Mouse (Mus musculus) retina, postnatal 7 days (tissue): ENCODE measurements around the gene Cadm4.
"Not testable (repeated sequence)": the region's sequence is repeated elsewhere in the genome, so short reads cannot be mapped to it uniquely, and the experiment has no call there.

Experiments
- DNase-seq: peaks from one replicate; pipeline ENCODE4 v3.0.0-alpha.2; 2012; ENCODE audit warnings: low read depth, low spot score

The Cadm4 gene

GRCm38 (mm10) chr7:24466835-24467234 is 15.0 kb upstream of the Cadm4 start:
- no peak for DNase-seq

- DNase-seq, result no peak
These were observed 13.9 kb upstream of the Cadm4 start for GRCm38 (mm10) chr7:24467886-24468285.

GRCm38 (mm10) chr7:24469126-24469525 is 12.7 kb upstream of the Cadm4 start:
- DNase-seq, result no peak

DNA sequence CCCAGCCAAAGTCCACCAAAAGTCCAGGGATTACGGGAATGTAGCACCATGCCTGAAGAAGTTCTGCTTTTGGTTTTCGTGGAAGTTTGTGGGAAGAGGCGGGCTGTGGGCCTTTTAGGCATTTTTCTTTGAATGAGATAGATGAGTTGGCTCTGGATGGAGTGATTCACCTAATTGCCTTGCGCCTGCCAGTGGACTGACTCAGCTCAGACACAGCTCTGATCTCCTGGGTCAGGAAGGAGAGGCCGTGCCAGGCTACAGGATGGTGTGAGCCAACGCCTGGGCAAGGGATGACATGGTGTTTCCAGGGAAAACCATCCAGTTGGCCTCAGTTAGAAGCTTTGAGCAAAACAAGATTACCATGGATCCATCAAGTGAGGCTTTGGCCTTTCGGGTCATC is 11.5 kb upstream of the Cadm4 start:
- DNase-seq, result no peak

DNA sequence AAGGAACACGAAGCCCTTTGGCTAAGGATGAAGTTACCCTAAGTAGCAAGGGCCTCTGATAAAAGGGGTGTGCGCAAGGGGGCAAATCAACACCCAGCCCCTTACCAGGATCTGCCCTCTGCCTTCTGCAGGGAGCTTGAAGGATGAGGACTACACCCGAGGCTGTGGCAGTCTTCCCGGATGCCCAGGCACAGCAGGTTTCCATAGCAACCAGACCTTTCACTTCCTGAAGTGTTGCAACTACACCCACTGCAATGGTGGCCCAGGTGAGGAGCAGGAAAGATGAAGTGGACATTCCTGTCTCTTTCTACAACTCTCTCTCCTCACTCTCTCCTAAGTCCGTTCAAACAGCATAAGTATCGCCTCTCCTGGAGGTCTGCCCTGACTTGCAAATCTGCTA is 9.4 kb upstream of the Cadm4 start:
- DNase-seq, result no peak

- DNase-seq, result no peak
These were observed 8.9 kb upstream of the Cadm4 start for GRCm38 (mm10) chr7:24472937-24473336.

DNA sequence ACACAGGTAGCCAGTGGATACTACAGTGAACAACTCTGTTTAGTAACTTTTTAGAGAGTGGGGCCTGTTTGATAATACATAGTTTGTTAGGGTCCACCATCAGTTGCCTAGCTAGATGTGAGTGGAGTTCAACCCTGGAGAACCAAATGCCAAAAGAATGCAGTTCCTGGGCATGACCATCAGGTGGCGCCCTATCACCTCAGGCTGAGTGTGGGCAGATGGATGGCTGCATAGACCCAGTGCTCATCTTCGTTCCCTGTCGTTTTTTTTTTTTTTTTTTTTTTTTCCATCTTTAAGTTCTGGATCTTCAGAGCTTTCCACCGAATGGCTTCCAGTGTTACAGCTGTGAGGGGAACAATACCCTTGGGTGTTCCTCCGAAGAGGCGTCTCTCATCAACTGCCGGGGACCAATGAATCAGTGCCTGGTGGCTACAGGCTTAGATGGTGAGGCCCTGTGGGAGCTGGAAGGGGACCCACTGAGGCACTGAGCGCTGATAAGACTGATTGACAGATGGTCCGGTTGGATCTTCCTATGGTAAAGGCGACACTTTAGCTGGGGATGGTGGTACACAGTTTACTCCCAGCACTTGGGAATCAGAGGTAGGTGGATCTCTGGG is 7.8 kb upstream of the Cadm4 start:
- peak; percentile 65 for DNase-seq

DNA sequence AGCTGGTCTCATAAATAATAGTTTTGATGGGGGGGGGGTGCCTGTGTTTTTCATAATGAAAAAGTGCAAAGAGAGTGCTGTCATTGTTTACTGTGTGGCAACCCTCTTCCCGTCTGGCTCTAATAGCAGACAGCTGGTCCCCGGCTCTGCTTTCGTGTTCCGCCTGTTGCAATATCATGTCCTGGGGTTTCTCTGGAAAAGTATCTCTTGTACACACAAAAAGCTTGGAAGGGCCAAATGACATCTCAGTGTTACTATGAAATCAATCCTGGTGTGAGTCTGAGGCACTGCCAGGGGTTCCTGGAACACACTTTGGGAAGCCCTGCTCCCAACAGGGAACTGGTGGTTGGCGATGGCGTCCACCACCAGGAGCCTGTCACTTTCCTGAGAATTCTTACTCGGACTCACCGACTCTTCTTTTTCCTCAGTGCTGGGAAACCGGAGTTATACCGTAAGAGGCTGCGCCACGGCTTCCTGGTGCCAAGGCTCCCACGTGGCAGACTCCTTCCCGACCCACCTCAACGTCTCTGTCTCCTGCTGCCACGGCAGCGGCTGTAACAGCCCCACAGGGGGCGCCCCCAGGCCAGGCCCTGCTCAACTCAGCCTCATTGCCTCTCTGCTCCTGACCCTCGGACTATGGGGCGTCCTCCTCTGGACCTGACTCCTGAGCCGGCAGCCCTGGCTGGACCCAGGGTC is 6.9 kb upstream of the Cadm4 start:
- no peak for DNase-seq

- DNase-seq, result no peak
These were observed 5.5 kb upstream of the Cadm4 start for GRCm38 (mm10) chr7:24476338-24476737.

- no peak for DNase-seq
These were observed 5.0 kb upstream of the Cadm4 start for GRCm38 (mm10) chr7:24476856-24477255.

DNA sequence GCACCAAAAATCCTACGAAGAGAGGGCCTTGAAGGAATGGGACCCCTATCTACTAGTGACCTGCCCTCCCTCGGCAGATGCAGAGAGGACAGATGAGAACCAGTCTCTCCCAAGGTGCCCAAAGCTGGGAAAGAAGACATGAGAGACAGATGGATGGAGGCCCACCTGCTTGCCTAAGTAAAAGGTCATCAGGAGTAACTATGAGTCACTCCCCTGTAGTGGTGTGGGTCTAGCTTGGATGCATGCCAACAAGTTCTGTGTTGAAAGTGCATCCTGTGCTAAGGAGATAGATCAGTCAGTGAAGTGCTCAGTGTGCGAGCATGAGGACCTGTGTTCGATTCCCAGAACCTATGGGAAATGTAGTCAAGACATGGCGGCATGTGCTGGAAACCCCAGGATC is 2.9 kb upstream of the Cadm4 start:
- no peak for DNase-seq

DNA sequence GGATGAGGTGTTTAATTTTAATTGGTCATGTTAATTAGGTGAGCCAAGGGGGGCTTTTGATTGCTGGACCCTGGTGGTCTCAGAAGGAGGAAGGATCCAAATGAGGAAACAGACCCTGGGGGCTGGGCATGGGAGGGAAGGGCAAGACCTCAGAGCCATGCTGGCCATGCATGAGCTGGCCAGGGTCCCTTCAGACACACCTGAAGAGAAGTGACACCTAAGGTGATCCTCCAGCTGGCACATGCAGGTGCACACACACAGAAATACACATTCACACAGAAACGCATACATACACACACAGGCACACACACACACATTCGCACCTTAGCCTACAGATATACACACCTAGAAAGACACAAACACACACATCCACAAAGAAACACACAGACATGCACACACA is 2.1 kb upstream of the Cadm4 start:
- DNase-seq, result no peak

- peak; percentile 70 for DNase-seq
These were observed 1.5 kb upstream of the Cadm4 start for GRCm38 (mm10) chr7:24480121-24480941.

DNA sequence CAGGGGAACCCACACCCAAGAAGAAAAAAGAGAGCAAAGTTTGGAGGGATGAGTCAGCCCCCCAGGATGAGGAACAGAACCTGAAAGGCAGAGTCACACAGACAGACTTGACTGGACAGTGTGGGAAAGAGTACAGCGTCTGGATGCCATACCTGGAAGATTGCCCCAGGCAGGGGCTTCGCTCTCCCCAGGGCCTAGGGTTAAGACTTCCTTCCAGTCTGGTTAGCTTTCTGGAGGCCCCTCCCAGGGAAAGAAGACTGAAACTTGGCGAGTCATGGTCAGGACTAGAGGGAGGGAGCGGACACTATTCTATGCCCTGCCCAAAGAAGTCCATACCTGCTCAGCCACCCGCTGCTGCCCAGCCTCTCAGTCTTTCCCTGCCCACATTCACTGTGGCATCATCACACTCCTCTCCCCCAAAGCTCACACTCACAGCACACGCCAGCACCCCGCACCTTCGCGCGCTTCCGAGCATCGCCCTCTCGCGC is 793 bp upstream of the Cadm4 start:
- no peak for DNase-seq

DNA sequence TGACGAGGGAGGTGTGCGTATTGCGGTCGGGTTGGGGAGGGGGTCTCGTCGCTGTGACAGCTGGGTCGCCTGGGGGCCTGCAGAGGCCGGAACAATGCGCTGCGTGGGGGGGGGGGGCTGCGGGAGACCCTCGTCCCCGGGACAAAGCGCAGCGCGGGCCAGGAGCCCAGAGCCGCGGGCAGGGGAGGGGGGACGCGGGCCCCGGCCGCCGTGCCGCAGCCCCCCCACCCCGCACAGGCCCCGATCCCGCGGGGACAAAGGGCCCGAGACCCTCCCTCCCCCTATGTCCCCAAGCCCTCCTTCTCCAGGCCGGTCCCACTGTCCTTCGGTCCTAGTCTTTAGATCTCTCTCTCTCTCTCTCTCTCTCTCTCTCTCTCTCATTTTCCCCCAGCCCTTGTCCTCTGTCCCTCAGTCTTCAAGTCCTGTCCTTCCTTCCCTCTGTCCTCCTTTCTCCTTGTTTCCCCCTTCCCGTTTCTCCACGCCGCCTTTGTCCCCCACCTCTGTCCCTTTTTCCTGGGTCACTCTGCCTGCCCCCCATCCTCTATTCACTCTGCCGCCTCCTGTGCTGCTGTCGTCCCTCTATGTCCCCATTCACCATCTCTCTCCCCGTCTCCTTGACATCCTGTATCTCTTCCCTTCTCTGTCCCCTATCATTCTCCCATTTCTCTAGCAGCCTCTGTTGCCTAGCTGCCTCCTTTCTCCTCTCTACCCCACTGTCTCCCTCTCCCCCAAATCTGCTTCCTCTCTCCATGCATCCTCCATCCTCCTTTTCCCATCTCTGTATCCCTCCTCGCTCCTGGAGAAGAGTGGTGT is 591 bp downstream of the Cadm4 start:
- no peak for DNase-seq

GRCm38 (mm10) chr7:24483291-24483690 is 1.5 kb downstream of the Cadm4 start:
- DNase-seq, result not testable (repeated sequence)

GRCm38 (mm10) chr7:24485481-24485880 is 3.7 kb downstream of the Cadm4 start:
- no peak for DNase-seq

DNA sequence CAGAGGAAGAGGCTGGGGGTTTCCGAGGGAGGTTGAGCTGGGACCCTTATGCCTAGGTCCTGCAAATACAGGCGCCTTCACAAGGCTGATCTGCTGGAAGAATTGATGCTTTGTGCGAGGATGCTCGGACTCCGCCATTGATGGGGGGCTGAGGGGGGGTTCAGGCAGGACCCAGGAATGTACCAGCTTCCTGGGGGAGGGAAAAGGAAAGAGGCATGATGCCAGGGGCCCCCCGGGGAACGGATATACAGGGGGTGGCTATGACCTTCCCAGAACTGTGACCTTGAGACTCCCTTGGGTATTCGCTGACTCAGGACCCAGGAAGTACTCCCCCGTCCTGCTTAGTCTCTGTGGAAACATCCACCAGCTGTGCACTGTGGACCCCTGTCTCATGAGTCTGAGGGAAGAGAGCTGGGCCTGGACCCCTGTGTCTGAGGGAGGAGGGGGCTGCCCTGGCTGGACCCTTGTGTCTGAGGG is 4.9 kb downstream of the Cadm4 start:
- no peak for DNase-seq

- no peak for DNase-seq
These were observed 5.6 kb downstream of the Cadm4 start for GRCm38 (mm10) chr7:24487403-24487802.

GRCm38 (mm10) chr7:24488303-24488702 is 6.5 kb downstream of the Cadm4 start:
- no peak for DNase-seq

GRCm38 (mm10) chr7:24499856-24500577 is 18.2 kb downstream of the Cadm4 start:
- no peak for DNase-seq
